Mouse (Mus musculus) neural tube, embryonic 11.5 days (tissue): ENCODE data around the gene Rgs7bp. TPM values are rescaled to one million over a fixed set of nuclear protein-coding genes. Genes with fewer than 3 reads are reported as not detected.

Source experiments
- ATAC-seq: fragments of 200-750 bp; cut with Nextera tagmentation; 2 replicates; pipeline ENCODE4 v1.8.0; 2017; ENCODE audit warnings: moderate number of reproducible peaks, mild to moderate bottlenecking, moderate TSS enrichment, moderate library complexity; ENCODE audit not compliant: insufficient read depth, low FRiP score, low TSS enrichment
- DNase-seq: peaks from one replicate; pipeline ENCODE4 v3.0.0-alpha.2; 2015; ENCODE audit warnings: low spot score
- H3K27ac ChIP-seq: fragments of 300-500 bp; sonication (generic); 2 replicates; pipeline ENCODE4 v1.5.1; 2014; ENCODE audit warnings: low read depth, mild to moderate bottlenecking, low read length
- H3K27me3 ChIP-seq: fragments of 300-500 bp; sonication (generic); 2 replicates; pipeline ENCODE4 v1.6.1; 2014; ENCODE audit warnings: mild to moderate bottlenecking, low read length, mixed read lengths; ENCODE audit not compliant: control insufficient read depth, insufficient read depth
- H3K36me3 ChIP-seq: fragments of 300-500 bp; sonication (generic); 2 replicates; pipeline ENCODE4 v1.6.1; 2014; ENCODE audit warnings: mild to moderate bottlenecking, low read length, moderate library complexity, mixed read lengths; ENCODE audit not compliant: control insufficient read depth, insufficient read depth
- H3K4me1 ChIP-seq: fragments of 300-500 bp; sonication (generic); 2 replicates; pipeline ENCODE4 v1.6.1; 2014; ENCODE audit warnings: low read length, mixed read lengths; ENCODE audit not compliant: control insufficient read depth, insufficient read depth
- H3K4me2 ChIP-seq: fragments of 300-500 bp; sonication (generic); 2 replicates; pipeline ENCODE4 v1.6.1; 2014; ENCODE audit warnings: low read depth, mild to moderate bottlenecking, moderate library complexity
- H3K4me3 ChIP-seq: fragments of 300-500 bp; sonication (generic); 2 replicates; pipeline ENCODE4 v1.5.1; 2014; ENCODE audit warnings: low read depth, low read length
- H3K9ac ChIP-seq: fragments of 300-500 bp; sonication (generic); 2 replicates; pipeline ENCODE4 v1.6.1; 2014; ENCODE audit warnings: mild to moderate bottlenecking, low read length
- H3K9me3 ChIP-seq: fragments of 300-500 bp; sonication (generic); 2 replicates; pipeline ENCODE4 v1.6.1; 2016; ENCODE audit warnings: low read length; ENCODE audit not compliant: control insufficient read depth
- WGBS: fragments of 180-500 bp; shearing (Covaris S2); extraction: QIAGEN DNeasy Blood & Tissue Kit; methylation state at CpG from one replicate; pipeline ENCODE4 v1.1.7; 2014; 5-methylcytosine and 5-hydroxymethylcytosine counted together
- polyA plus RNA-seq: library from polyadenylated mRNA; unstranded; fragments of >200 nt; fragmentation: Nextera tagmentation; extraction: Ambion mirVana; gene quantifications from 2 replicates; pipeline ENCODE4 v1.2.1, GENCODE M21; 2014

Rgs7bp gene
- polyA plus RNA-seq, 1 experiment from 2014 or later, result 2.3 TPM

DNA sequence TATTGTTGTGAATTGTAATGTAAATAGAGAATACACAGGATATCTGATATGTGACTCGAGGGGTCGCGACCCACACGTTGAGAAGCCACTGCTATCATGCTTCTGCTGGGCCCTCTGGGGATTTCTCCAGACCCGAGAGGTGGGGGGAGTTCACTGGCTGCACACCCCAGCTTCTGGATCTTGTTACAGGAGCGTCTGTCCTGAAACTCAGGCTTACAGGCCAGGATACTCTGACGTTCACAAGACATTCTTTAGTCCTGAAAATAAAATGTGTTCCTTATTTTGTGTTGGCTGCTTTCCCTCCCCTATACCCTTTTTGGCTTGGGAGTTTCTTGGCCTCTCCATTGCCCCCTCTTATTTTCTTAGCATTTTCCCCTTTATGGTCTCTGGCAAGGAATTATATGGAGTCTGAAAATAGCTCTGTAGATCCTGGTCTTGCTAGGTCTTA lies 65.9 kb downstream of the Rgs7bp start:
- no peak overlapping the region for H3K4me3 ChIP-seq
- H3K4me1 ChIP-seq, result no peaks in the 10 kb centered on the region
- no peak for DNase-seq
- no peak overlapping the region for H3K4me2 ChIP-seq
- no peaks in the 10 kb centered on the region for H3K9me3 ChIP-seq
- H3K36me3 ChIP-seq, result no peaks in the 10 kb centered on the region
- ATAC-seq, result no peak
- 72% methylated on average over 7 of the region's 7 CpGs for WGBS
- no peak overlapping the region for H3K27ac ChIP-seq
- H3K27me3 ChIP-seq, result no peaks in the 10 kb centered on the region
- H3K9ac ChIP-seq, result no peak overlapping the region

DNA sequence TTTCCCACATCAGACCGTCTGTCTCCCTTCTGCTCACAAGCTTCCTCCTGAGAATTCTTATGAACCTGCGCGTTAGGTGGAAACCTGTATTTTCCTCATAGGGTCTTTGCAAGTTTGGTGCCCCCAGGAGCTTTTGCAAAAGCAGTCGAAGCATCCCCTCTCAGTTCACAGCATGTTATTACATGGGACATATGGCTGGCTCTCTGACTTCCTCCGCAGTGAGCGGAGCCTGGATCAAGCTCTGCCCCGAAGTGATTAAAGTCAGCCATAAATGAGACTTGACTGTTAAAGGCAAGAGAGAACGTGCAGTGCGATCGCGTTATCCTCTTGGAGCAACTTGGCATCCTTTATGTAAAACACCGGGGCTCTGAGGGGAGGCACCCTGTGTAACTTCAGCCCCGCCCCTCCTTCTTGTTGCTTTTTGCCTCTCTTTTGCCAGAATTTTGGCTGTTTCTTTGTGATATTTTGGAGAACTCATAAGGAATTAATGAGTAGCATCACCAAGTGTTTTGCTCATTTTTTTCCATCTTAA lies 66.7 kb downstream of the Rgs7bp start:
- no peak overlapping the region for H3K27ac ChIP-seq
- no peaks in the 10 kb centered on the region for H3K36me3 ChIP-seq
- H3K4me2 ChIP-seq, result no peak overlapping the region
- H3K4me3 ChIP-seq, result no peak overlapping the region
- WGBS, result 84% methylated on average over 13 of the region's 13 CpGs
- H3K27me3 ChIP-seq, result no peaks in the 10 kb centered on the region
- no peak for DNase-seq
- no peak for ATAC-seq
- no peak overlapping the region for H3K9ac ChIP-seq
- no peaks in the 10 kb centered on the region for H3K9me3 ChIP-seq
- no peaks in the 10 kb centered on the region for H3K4me1 ChIP-seq

DNA sequence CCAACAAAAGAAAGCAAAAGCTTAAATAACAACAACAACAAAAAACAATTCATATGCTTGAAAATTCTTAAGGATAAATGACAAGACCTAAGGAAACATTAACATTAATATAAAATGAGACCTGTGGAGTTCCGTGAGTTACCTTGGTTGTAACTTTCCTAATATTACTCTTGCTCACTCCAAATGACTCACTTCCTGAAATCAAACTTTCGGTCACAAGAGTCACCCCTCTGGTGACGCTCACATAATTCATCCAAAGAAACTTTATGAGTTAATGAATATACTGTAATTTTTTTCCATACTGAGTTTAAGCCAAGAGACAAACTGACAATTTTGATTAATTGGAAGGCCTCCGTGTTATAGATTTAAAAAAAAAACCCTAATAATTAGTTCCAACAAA lies 69.0 kb downstream of the Rgs7bp start:
- ATAC-seq (no peak), DNase-seq (no peak)
- Histone ChIP-seq H3K9me3 (no peaks in the 10 kb centered on the region), H3K4me1 (no peaks in the 10 kb centered on the region), H3K27ac (no peak overlapping the region), H3K4me2 (no peak overlapping the region), H3K9ac (no peak overlapping the region), H3K27me3 (no peaks in the 10 kb centered on the region), H3K36me3 (no peaks in the 10 kb centered on the region), H3K4me3 (no peak overlapping the region)
- WGBS, result 92% methylated on average over 4 of the region's 4 CpGs

DNA sequence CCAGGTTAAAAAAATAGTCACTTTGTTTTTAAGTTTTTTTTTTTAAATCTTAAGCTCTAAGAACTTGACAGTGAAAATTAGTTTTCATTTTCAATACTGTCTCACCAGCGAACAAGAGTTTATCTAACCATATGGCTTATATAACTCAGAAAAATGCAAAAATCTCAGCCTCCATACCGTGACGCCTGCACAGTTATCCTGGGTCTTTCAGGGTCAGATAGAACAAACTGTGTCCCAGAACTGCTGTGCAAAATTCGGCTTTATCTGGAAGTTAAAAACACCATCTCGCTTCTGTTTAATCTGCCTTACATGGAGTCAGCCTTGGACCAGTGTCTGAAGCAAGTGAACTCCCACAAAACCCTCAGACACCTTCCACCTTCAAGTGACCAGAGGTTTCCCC lies 70.7 kb downstream of the Rgs7bp start:
- DNase-seq, result no peak
- H3K4me1 ChIP-seq, result no peaks in the 10 kb centered on the region
- no peak for ATAC-seq
- WGBS, result 84% methylated on average over 5 of the region's 5 CpGs
- no peak overlapping the region for H3K4me3 ChIP-seq
- H3K36me3 ChIP-seq, result no peaks in the 10 kb centered on the region
- H3K27me3 ChIP-seq, result no peaks in the 10 kb centered on the region
- H3K9me3 ChIP-seq, result no peaks in the 10 kb centered on the region
- no peak overlapping the region for H3K9ac ChIP-seq
- H3K4me2 ChIP-seq, result no peak overlapping the region
- H3K27ac ChIP-seq, result no peak overlapping the region

DNA sequence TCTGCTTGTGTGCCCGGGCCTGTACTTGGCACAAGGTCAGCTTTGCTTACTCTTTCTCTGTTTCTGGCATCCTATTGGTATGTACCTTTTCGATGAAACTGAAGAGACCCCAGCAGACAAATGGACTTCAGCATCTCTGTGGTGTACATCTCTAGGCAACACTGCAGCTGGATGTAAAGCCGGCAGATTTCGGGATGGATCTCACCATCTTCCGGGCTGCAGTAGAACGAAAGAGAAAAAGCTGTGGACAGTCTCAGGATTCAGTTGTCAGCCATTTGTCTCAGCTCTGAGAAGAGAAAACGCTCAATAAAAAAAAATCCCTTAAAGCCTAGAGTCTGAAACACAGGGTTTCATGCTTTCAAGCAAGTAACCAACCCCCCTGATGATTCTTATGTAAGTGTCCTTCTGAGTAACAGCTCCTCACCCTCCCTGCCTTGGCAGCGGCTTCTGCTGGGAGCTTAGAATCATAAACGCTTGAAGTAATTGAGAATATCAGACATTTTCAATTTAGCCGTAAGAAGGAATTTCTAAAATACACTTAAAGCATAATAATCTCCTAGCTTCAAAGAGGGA lies 71.9 kb downstream of the Rgs7bp start:
- Histone ChIP-seq H3K4me2 (no peak overlapping the region), H3K9ac (no peak overlapping the region), H3K36me3 (no peaks in the 10 kb centered on the region), H3K4me1 (no peaks in the 10 kb centered on the region), H3K27me3 (no peaks in the 10 kb centered on the region), H3K9me3 (no peaks in the 10 kb centered on the region), H3K27ac (no peak overlapping the region), H3K4me3 (no peak overlapping the region)
- WGBS, result 92% methylated on average over 10 of the region's 10 CpGs
- DNase-seq (no peak), ATAC-seq (no peak)

DNA sequence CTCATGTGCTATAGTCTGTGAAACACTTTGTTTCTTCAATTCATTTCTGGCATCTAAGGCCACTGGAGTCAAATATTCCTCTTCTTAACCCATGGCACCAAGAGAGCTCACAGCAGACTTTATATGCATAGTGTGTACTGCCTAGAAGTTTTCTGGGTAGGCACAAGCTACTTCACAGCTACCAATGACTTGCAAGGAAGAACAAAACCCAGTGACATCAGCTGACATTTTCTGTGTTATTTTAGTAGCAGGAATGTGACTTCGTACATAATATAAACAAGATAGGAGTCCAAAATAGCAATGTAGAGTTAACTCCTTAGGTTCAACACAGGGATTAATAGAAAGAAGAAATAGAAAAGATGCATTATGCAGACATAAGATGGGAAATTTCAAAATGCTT lies 76.6 kb downstream of the Rgs7bp start:
- WGBS, result 74% methylated on average over 1 of the region's 1 CpGs
- DNase-seq (no peak), ATAC-seq (no peak)
- no peak overlapping the region for H3K27ac ChIP-seq
- H3K27me3 ChIP-seq, result no peaks in the 10 kb centered on the region
- no peak overlapping the region for H3K4me3 ChIP-seq
- no peak overlapping the region for H3K9ac ChIP-seq
- no peak overlapping the region for H3K4me2 ChIP-seq
- no peaks in the 10 kb centered on the region for H3K4me1 ChIP-seq
- H3K36me3 ChIP-seq, result no peaks in the 10 kb centered on the region
- no peaks in the 10 kb centered on the region for H3K9me3 ChIP-seq

DNA sequence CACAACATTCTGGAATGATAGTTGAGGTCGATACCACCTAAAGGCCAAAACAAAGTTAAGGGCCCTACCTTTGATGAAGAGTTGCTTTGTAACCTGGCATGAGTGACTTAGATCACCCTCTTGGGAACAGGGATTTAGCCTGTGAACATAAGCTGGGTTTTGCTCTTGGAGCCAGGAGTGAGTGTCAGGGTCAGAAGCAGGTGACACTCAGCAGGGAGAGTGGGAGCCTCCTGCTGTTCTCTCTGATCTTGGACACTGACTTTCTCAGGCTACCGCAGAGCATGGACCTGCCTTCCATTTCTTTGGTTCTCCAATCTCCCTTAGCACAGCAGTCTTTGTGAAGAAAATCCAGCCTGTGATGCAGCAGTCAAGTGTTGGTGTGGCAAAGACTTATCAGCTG lies 87.2 kb downstream of the Rgs7bp start:
- WGBS, result 55% methylated on average over 2 of the region's 2 CpGs
- ATAC-seq, result no peak
- Histone ChIP-seq H3K36me3 (no peaks in the 10 kb centered on the region), H3K4me3 (no peak overlapping the region), H3K27me3 (no peaks in the 10 kb centered on the region), H3K9ac (no peak overlapping the region), H3K27ac (no peak overlapping the region), H3K4me1 (no peaks in the 10 kb centered on the region), H3K9me3 (no peaks in the 10 kb centered on the region), H3K4me2 (no peak overlapping the region)
- no peak for DNase-seq

DNA sequence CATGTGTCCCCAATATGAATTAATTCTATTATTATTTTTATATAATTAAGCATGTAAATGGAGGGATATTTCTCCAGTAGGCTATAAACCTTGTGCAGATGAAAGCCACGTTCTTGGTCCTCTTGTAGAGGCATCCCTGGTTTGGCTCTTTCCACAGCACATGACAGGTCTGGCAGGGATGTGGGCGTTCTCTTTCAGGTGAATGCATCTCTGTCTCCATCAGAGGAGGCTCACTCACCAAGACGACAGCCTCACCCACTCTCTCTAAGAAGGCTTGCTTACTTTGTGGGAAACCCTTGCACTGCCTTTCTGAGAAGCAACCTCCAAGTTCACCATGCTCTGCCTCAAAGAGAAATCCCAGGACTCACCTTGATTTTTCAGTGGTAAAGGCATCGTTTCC lies 91.0 kb downstream of the Rgs7bp start:
- no peaks in the 10 kb centered on the region for H3K36me3 ChIP-seq
- H3K4me1 ChIP-seq, result no peaks in the 10 kb centered on the region
- H3K27me3 ChIP-seq, result no peaks in the 10 kb centered on the region
- no peak overlapping the region for H3K4me3 ChIP-seq
- no peak overlapping the region for H3K4me2 ChIP-seq
- DNase-seq (no peak), ATAC-seq (no peak)
- H3K9me3 ChIP-seq, result no peaks in the 10 kb centered on the region
- 77% methylated on average over 4 of the region's 4 CpGs for WGBS
- no peak overlapping the region for H3K27ac ChIP-seq
- no peak overlapping the region for H3K9ac ChIP-seq

DNA sequence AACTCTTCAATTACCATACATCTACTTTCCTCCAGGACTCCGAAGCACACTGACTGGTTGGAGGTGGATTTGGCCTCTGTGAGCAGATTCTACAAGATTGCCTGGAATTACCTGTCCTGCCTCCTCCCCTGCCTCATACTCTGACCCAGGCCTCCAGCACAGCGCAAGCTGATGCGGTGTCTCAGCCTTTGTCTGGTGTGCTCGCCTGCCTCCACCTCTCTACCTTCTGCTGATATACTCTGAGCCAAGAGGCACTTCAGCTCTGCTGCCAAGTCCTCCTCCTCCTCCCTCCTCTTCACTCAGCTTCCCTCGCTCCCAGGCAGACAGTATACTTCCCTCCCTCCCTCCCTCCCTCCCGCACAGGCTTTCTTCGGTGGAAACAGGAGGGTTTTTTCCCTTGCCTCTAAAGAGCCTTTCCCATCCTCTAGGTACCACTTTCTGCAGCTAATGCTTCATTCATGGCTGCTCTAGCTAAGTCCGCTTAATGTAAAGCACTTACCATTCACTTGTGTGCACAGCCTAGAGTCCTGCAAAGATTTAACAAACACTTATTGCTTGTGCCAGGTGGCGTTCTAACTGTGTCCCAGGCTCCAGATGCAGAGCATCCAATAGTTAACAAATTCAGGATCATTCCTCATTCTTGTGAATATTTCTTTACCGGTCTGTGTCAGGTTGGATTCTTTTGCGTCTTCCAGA lies 91.9 kb downstream of the Rgs7bp start:
- H3K4me2 ChIP-seq, result no peak overlapping the region
- H3K9ac ChIP-seq, result no peak overlapping the region
- H3K27ac ChIP-seq, result no peak overlapping the region
- DNase-seq, result no peak
- H3K36me3 ChIP-seq, result no peaks in the 10 kb centered on the region
- H3K27me3 ChIP-seq, result no peaks in the 10 kb centered on the region
- ATAC-seq, result no peak
- H3K9me3 ChIP-seq, result no peaks in the 10 kb centered on the region
- no peak overlapping the region for H3K4me3 ChIP-seq
- 73% methylated on average over 11 of the region's 11 CpGs for WGBS
- no peaks in the 10 kb centered on the region for H3K4me1 ChIP-seq
